ENCODE assay signal across 9 mouse cellular contexts in genomic region chr17:47271979-47272677, GRCm38 (mm10).
DNase-seq lines count a peak whose midpoint lies in the region; ATAC-seq and TF ChIP-seq lines count a peak whose summit lies in the region.
"Had no signal": no experiment of that assay in that cellular context is flagged by ENCODE, and none has a peak within 500 bp of the region (broad histone marks: within the 10 kb centered on the region; RNA-seq: fewer than 3 reads in every experiment).

No protein-coding gene starts in this region.

- no peak overlapping the region for H3K9ac ChIP-seq in lung, embryonic 15.5 days
- no peak overlapping the region for H3K9ac ChIP-seq in intestine, postnatal 0 days (ENCODE audit: low read depth, low read length)
- H3K9ac ChIP-seq: midbrain, embryonic 12.5 days had no signal

- 63% methylated on average over 7 of the region's 7 CpGs for WGBS in lung, embryonic 15.5 days
- WGBS in intestine, postnatal 0 days, result 67% methylated on average over 7 of the region's 7 CpGs

- DNase-seq in spleen, postnatal 36 days (ENCODE audit: low spot score in 2 of 2), result peak; percentile 25 to 31
- no peak for DNase-seq in spleen, postnatal 4 days (ENCODE audit: low spot score in 2 of 2)
- DNase-seq in cerebellum, adult 11-12 months, result peak; percentile 80
- peak; percentile 48 to 51 for DNase-seq in heart, postnatal 36 days
- DNase-seq in retina, postnatal 1 day, result no peak
- no peak for DNase-seq in spleen, postnatal 14 days (ENCODE audit: low spot score in 2 of 2)

- no peaks in the 10 kb centered on the region for H3K9me3 ChIP-seq in lung, embryonic 15.5 days
- H3K9me3 ChIP-seq in intestine, postnatal 0 days (ENCODE audit: control insufficient read depth), result 0 out of 2 replicates have a peak, but pooled peaks cover 4% of the 10 kb centered on the region
- H3K9me3 ChIP-seq: midbrain, embryonic 12.5 days had no signal

- H3K27ac ChIP-seq in lung, embryonic 15.5 days, result peak overlapping the region; percentile 55
- H3K27ac ChIP-seq in intestine, postnatal 0 days (ENCODE audit: low read depth, low read length), result no peak overlapping the region
- H3K27ac ChIP-seq: midbrain, embryonic 12.5 days had no signal

- TF ChIP-seq CTCF in intestine, postnatal 0 days (IDR thresholded peaks at IDR 0.05; ENCODE audit: low read depth), result no peak

- no peak overlapping the region for H3K4me3 ChIP-seq in lung, embryonic 15.5 days
- H3K4me3 ChIP-seq in intestine, postnatal 0 days (ENCODE audit: low read depth, low read length), result no peak overlapping the region
- H3K4me3 ChIP-seq: midbrain, embryonic 12.5 days had no signal

- H3K36me3 ChIP-seq in lung, embryonic 15.5 days, result 0 out of 2 replicates have a peak, but pooled peaks cover 4% of the 10 kb centered on the region
- no peaks in the 10 kb centered on the region; the same call in 1 of the 2 replicates for H3K36me3 ChIP-seq in intestine, postnatal 0 days (ENCODE audit: control insufficient read depth, insufficient read depth)

- H3K4me1 ChIP-seq in lung, embryonic 15.5 days, result peaks cover 20% of the 10 kb centered on the region
- H3K4me1 ChIP-seq in intestine, postnatal 0 days (replicated peaks; ENCODE audit: control insufficient read depth, insufficient read depth, low read length), result 0 out of 2 replicates have a peak, but pooled peaks cover 3% of the 10 kb centered on the region

- peak; percentile 50; the same call in 1 of the 2 replicates for ATAC-seq in lung, embryonic 15.5 days (ENCODE audit: borderline replicate concordance, extremely low read depth, low FRiP score, low TSS enrichment)
- ATAC-seq in intestine, postnatal 0 days, result no peak

- intact Hi-C loops in heart, postnatal 36 days (cut with DNase I), result no loop called here

- H3K4me2 ChIP-seq in lung, embryonic 15.5 days, result no peak overlapping the region
- no peak overlapping the region for H3K4me2 ChIP-seq in intestine, postnatal 0 days (replicated peaks; ENCODE audit: low read depth)
- H3K4me2 ChIP-seq: midbrain, embryonic 12.5 days had no signal

- no peaks in the 10 kb centered on the region for H3K27me3 ChIP-seq in lung, embryonic 15.5 days
- no peaks in the 10 kb centered on the region for H3K27me3 ChIP-seq in intestine, postnatal 0 days (replicated peaks; ENCODE audit: control insufficient read depth, insufficient read depth, low read length)
- H3K27me3 ChIP-seq: midbrain, embryonic 12.5 days had no signal

Comparison
In these comparisons a context has a peak if more than half of its experiments do, and no peak if none do; other contexts are left out.
1. DNase-seq: peak in spleen, postnatal 36 days (2 of 2), cerebellum, adult 11-12 months (single experiment) and heart, postnatal 36 days (2 of 2); none in spleen, postnatal 4 days (0 of 2), retina, postnatal 1 day (single experiment) and spleen, postnatal 14 days (0 of 2).